Mouse (Mus musculus): ENCODE measurements around the gene Ildr1.

The Ildr1 gene

DNA sequence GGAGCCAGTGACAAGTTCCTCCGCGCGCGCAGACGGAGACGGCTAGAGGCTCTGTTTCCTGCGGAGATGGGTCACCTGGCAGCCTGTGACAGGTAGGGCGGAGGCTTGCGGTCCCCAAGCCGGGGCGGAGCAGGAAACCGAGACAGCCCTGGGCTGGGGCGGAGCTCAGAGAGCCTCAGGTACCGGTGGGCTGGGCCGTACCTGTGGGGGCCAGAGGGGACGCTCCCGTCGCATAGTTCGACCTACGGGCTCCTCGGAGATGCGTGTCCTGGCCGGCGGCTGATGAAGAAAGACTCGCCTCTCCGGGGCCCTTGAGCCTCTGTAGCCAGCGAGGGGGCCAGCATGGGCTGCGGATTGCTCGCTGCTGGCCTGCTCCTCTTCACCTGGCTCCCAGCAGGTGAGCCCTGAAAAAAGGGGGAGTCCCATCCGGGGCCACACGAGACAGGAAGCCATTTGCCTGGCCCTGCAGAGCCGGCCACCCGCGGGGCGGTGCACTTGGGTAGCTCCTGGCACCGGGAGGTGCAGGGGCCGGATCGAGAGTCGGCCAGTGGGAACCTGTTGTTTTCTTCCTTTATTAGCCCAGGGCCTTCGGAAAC lies at the start of gene Ildr1:
Gene Ildr1, plus strand, starts transcription at position 161 of the 596 bp plus-strand sequence.
- DNase-seq (ENCODE audit: low spot score): peak; percentile 37

DNA sequence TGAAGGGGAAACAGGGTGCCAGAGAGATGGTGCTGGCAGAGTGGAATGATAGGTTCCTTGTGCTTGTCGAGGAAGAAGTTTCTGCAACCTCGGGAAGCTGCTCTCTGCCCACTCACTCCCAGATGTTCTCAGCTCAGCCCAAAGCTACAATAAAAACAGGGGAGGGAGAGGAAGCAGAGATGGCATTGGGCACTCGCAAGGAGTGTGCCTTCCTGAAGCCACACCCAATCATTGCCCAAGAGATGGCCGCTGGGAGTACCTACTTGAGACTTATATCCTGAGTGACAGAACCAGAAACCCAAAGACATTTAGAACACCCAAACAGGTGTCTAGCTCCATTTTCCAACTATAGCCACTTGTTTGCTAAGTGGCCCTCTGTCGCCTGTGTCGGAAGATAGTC lies 48.7 kb upstream of the Ildr1 start:
- DNase-seq (ENCODE audit: low spot score): no peak

GRCm38 (mm10) chr16:36649304-36649703 lies 44.5 kb upstream of the Ildr1 start:
- DNase-seq (ENCODE audit: low spot score): no peak

GRCm38 (mm10) chr16:36650511-36650910 lies 43.3 kb upstream of the Ildr1 start:
- no peak for DNase-seq (ENCODE audit: low spot score)

DNA sequence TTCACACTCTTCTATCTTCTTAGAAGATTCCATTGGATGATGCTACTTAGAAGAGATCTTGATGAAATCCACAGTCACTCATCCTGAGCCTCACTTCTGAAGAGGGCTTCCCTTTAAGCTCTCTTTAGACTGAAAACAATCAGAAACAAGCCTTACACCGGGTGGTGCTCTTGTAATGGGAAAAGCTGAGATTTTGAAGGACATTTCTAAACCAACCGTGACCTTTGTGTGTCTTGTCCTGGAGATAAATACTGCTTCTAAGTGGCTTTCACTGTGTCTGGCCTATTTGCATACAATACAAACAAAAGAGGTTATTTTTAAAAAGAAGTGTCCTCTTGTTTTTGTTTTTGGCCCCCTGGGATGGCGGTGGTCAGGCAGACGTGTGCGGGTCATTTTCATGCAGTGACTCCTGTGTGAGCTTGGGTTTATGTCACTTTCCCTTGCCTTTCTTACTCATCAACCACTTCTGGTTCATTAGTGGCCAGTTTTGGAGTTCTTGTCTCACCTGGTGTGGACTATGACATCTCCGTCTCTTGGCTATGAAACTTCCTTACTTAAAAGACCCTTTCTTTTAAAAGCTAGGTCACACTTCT lies 42.5 kb upstream of the Ildr1 start:
- DNase-seq (ENCODE audit: low spot score): no peak

DNA sequence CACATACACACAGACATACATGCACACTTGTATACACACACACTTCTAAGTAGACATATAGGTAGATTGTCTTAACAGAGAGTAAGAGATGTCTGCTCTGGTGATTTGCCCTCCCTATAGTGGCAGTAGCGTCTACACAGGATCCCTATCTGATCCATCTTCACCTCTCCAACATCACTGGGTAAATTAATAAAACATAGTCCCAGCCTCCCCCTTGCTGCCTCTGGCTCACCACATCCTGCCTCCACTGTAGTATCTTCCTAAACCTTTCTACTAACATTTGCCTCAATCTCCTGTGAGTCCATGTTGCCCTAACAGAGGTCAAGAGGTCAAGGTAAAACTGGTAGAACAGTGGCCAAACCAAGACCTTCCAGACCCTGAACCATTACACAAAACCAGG lies 38.6 kb upstream of the Ildr1 start:
- DNase-seq (ENCODE audit: low spot score): no peak

GRCm38 (mm10) chr16:36655910-36656309 lies 37.9 kb upstream of the Ildr1 start:
- DNase-seq (ENCODE audit: low spot score): no peak

- DNase-seq (ENCODE audit: low spot score): no peak
These were observed 32.4 kb upstream of the Ildr1 start for GRCm38 (mm10) chr16:36661330-36661729.

DNA sequence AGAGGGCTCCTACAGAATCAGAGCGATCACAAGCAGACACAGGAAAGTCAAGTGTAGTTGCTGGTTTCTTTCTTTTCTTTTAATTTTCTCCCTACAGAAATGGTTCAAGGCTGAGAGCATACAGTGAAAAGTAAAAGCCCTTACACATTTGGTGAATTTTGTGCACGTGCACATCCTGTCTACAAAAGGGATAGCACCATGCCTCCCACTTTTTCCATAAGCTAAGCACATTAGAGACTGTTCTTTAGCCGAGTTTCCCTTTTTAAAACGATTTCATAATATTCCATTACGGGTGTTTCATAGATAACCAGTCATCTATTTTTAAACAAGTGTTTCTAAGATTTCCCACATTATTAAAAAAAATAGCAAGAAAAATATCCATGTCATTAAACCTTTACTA lies 30.3 kb upstream of the Ildr1 start:
- no peak for DNase-seq (ENCODE audit: low spot score)

- peak; percentile 18 for DNase-seq (ENCODE audit: low spot score)
These were observed 28.0 kb upstream of the Ildr1 start, which contains the start of gene Cd86 for GRCm38 (mm10) chr16:36665782-36666181. Cd86 (minus strand) TSS chr16:36666081.

GRCm38 (mm10) chr16:36666448-36667017 lies 27.2 kb upstream of the Ildr1 start:
- DNase-seq (ENCODE audit: low spot score): no peak

GRCm38 (mm10) chr16:36670590-36670989 lies 23.2 kb upstream of the Ildr1 start:
- DNase-seq (ENCODE audit: low spot score): no peak

DNA sequence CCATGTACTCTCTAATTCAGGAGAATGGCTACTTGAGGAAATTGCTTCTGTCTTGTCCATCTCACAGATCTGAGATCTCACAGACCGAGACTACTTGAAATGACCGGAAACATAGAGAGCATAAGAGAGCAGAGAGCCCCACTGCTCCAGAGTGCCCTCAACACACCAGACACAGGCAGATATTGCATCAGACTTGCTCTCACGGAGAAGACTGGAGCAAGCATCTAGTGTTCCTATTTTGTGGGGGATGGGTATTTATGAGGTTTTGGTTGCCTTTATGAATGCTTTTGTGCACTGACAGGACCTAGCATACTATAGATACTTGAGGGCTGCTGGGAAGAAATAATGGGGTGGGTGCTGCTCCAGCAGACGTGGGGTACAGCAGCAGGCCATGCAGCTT lies 20.6 kb upstream of the Ildr1 start:
- DNase-seq (ENCODE audit: low spot score): no peak

DNA sequence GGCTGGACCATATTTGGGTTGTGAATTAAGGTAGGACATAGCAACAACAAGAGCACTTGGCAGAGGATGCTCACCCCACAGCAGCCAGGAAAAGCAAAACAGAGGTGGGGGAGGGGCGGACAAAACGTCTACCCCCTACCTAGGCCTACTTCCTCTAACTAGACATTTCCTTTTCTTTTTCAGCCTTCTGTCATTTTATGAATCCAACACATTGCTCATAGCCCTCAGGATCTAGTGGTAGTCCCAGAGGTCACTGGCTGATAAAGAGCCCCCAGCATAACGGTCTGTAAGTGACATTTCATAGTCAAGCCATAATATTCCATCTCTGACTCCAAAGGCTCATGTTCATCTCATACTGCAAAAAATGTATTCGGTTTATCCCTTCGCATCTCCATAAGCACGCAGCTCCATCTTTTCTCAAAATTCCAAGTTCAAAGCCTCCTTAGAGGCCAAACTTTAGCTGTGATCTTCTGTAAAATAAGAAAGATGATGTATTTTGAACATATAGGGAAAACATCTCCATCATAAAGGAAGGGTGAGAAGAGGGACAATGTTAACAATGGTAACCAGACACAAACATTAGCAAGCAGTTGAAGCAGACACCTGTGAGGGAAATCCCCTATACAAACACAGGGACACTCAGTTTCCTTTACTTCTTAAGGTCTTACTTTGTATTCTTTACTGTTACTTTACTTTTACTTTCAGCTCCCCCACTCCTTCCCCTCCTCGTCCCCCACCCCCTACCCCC lies 19.1 kb upstream of the Ildr1 start:
- no peak for DNase-seq (ENCODE audit: low spot score)

DNA sequence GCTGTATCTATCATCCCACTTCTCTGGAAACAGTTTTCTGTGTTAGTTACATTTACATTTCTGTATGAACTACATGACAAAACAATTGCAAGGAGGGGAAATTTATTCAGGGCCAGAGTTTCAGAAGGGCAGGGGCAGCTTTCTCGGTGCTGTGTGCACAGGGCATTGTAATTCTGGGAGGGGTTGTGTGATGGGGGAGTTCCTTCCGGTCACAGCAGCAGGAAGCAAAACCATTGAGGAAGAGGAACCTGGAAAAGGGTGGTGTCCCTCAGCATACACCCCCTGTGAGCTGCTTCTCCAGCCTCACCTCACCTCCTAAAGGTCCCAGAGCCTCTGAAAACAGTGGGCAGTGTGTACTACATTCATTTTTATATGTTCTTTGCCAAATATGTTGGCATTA lies 18.5 kb upstream of the Ildr1 start:
- DNase-seq (ENCODE audit: low spot score): no peak

- DNase-seq (ENCODE audit: low spot score): no peak
These were observed 17.9 kb upstream of the Ildr1 start for GRCm38 (mm10) chr16:36675902-36676301.

- DNase-seq (ENCODE audit: low spot score): no peak
These were observed 11.9 kb upstream of the Ildr1 start for GRCm38 (mm10) chr16:36681829-36682228.

GRCm38 (mm10) chr16:36684325-36684918 lies 9.4 kb upstream of the Ildr1 start:
- no peak for DNase-seq (ENCODE audit: low spot score)

DNA sequence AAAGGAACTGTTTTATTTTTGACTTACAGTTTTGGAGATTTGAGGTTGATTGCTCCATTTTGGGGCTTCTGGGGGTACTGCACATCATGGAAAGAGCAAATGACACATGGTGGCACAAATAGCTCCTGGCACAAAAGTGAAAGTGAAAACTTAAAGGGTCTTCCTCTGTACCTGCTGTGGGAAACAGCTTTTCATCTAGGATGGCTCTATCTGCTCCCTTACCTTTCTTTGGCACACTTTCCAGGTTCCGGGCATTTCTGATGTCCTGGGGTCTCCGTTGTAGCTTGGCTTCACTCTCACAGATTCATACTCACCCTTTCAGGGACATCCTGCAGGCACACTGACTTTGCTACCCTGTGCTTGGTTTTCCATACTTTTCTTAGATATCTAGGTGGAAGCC lies 5.7 kb upstream of the Ildr1 start:
- no peak for DNase-seq (ENCODE audit: low spot score)

DNA sequence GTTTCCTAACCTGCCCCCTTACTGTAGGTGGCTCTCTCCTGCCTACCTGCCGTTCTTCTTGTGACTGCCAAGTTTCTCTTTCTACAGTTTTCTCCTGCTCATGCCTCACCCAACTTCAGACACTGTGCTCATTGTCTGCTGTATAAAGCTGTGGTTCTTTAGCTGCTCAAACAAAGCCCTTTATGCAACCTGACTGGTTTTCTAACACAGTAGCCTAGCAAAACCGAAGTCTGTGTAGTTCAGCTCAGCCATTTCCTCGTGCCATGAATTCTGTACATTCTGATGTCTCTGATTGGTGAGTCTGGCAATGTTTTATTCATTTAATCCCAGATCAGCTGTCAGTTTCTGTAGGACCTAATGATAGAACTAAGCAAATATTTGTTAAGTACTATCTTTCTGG lies 2.3 kb upstream of the Ildr1 start:
- DNase-seq (ENCODE audit: low spot score): no peak

- DNase-seq (ENCODE audit: low spot score): no peak
These were observed 1.1 kb downstream of the Ildr1 start for GRCm38 (mm10) chr16:36694798-36695290.

DNA sequence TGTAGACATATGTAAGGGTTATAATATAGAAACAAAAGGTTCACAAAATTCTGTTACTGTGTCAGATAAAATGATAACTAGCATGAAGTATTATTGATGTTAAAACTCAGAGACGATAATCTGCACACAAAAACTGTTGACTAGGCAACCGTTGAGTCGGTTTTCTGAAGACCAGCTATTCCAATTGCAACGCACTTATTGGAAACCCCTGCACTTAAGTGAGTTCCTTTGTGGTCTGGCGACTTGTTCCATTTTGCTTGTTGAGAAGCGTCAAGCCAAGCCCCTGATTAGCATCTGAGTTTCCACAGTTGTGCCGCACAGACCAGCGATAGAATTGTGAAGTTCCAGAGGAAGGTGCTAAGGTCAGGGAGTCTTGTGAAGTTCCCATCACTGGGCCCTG lies 3.6 kb downstream of the Ildr1 start:
- no peak for DNase-seq (ENCODE audit: low spot score)

GRCm38 (mm10) chr16:36700484-36700883 lies 6.7 kb downstream of the Ildr1 start:
- no peak for DNase-seq (ENCODE audit: low spot score)
